Mouse (Mus musculus) G1E (cell line): ENCODE measurements around the gene Kras. TPM values are rescaled to one million over a fixed set of nuclear protein-coding genes. Genes with fewer than 3 reads are reported as not detected.

ENCODE experiments used
- ATAC-seq: 2 replicates; pipeline ENCODE4 v1.8.0; 2016; ENCODE audit warnings: mild to moderate bottlenecking; ENCODE audit not compliant: insufficient number of reproducible peaks, poor library complexity, low FRiP score, severe bottlenecking; ENCODE audit errors: extremely low read depth
- DNase-seq: peaks from one replicate; pipeline ENCODE4 v3.0.0; 2012; ENCODE audit warnings: low spot score
- H3K27me3 ChIP-seq: 2 replicates; pipeline ENCODE4 v1.6.1; 2012; ENCODE audit warnings: mild to moderate bottlenecking, low read length, inconsistent platforms; ENCODE audit not compliant: insufficient read depth
- H3K36me3 ChIP-seq: replicated peaks from 2 replicates; pipeline ENCODE3; 2012; ENCODE audit warnings: mild to moderate bottlenecking, inconsistent platforms
- H3K4me1 ChIP-seq: 2 replicates; pipeline ENCODE4 v1.6.1; 2012; ENCODE audit warnings: low read depth, low read length, inconsistent platforms, mixed read lengths; ENCODE audit not compliant: insufficient read depth
- H3K4me3 ChIP-seq: 2 replicates; pipeline ENCODE4 v1.5.1; 2012; ENCODE audit warnings: low read depth, mild to moderate bottlenecking, inconsistent platforms, low read length, moderate library complexity, mixed read lengths
- H3K9me3 ChIP-seq: replicated peaks from 2 replicates; pipeline ENCODE4 v1.6.1; 2012; ENCODE audit warnings: inconsistent platforms
- CTCF ChIP-seq: IDR thresholded peaks from 2 replicates; pipeline ENCODE4 v1.5.1; 2012; ENCODE audit warnings: low read depth, low read length, inconsistent platforms, mixed read lengths
- GATA1 ChIP-seq: IDR thresholded peaks from 2 replicates; pipeline ENCODE4 v1.6.1; 2012; ENCODE audit warnings: borderline replicate concordance, low read length, inconsistent platforms, mixed read lengths
- GATA2 ChIP-seq: IDR thresholded peaks from 2 replicates; pipeline ENCODE4 v1.6.1; 2012; ENCODE audit warnings: low read depth, low read length, inconsistent platforms, borderline replicate concordance
- POLR2AphosphoS5 ChIP-seq: IDR thresholded peaks from 2 replicates; pipeline ENCODE4 v1.6.1; 2012; ENCODE audit warnings: low read depth, low read length, inconsistent platforms; ENCODE audit not compliant: insufficient replicate concordance
- TAL1 ChIP-seq: conservative IDR thresholded peaks from 2 replicates; pipeline ENCODE4 v1.6.1; 2012; ENCODE audit warnings: low read depth, low read length, inconsistent platforms, mixed read lengths
- polyA plus RNA-seq: library from polyadenylated mRNA; stranded (reverse); fragments of >175 nt; gene quantifications from 2 replicates; pipeline ENCODE4 v1.2.3, GENCODE M21; 2012
- total RNA-seq, 2 experiments: library from RNA; stranded (forward) in 1 of 2; stranded (reverse) in 1 of 2; fragments of 200-1000 nt in 1 of 2; fragments of >200 nt in 1 of 2; fragmentation: Nextera tagmentation in 1 of 2; gene quantifications; 2 replicates each; pipeline ENCODE4 v1.2.3; 2014 to 2017

The Kras gene
- total and polyA plus RNA-seq, 3 experiments = 15.8 to 44.8 (median 27.2) TPM

GRCm38 (mm10) chr6:145237148-145237547 is 12.9 kb downstream of the Kras start:
- Histone ChIP-seq H3K9me3 (no peaks in the 10 kb centered on the region), H3K4me3 (no peak overlapping the region), H3K27me3 (no peaks in the 10 kb centered on the region), H3K36me3 (peaks cover 63% of the 10 kb centered on the region), H3K4me1 (no peaks in the 10 kb centered on the region)
- ATAC-seq (no peak), DNase-seq (no peak)
- TF ChIP-seq POLR2AphosphoS5 (no peak), CTCF (no peak), GATA2 (no peak), GATA1 (no peak), TAL1 (no peak)

GRCm38 (mm10) chr6:145235367-145235766 is 14.7 kb downstream of the Kras start:
- DNase-seq = no peak
- ATAC-seq = no peak
- H3K4me3 ChIP-seq = no peak overlapping the region
- no peaks in the 10 kb centered on the region for H3K4me1 ChIP-seq
- no peak for TF ChIP-seq GATA2
- no peak for TF ChIP-seq TAL1
- TF ChIP-seq GATA1 = no peak
- no peak for TF ChIP-seq CTCF
- TF ChIP-seq POLR2AphosphoS5 = no peak
- H3K27me3 ChIP-seq = no peaks in the 10 kb centered on the region
- H3K36me3 ChIP-seq = peaks cover 61% of the 10 kb centered on the region
- no peaks in the 10 kb centered on the region for H3K9me3 ChIP-seq

- ATAC-seq = no peak
- Histone ChIP-seq H3K27me3 (no peaks in the 10 kb centered on the region), H3K4me1 (no peaks in the 10 kb centered on the region), H3K9me3 (no peaks in the 10 kb centered on the region), H3K36me3 (peaks cover 58% of the 10 kb centered on the region), H3K4me3 (no peak overlapping the region)
- DNase-seq = no peak
- no peak for TF ChIP-seq CTCF
- TF ChIP-seq POLR2AphosphoS5 = no peak
- TF ChIP-seq GATA1 = no peak
- no peak for TF ChIP-seq GATA2
- TF ChIP-seq TAL1 = no peak
These were observed 15.6 kb downstream of the Kras start for GRCm38 (mm10) chr6:145234391-145234790.

GRCm38 (mm10) chr6:145226296-145226695 is 23.7 kb downstream of the Kras start:
- no peaks in the 10 kb centered on the region for H3K4me1 ChIP-seq
- ATAC-seq (no peak), DNase-seq (no peak)
- H3K36me3 ChIP-seq = peaks cover 60% of the 10 kb centered on the region
- no peaks in the 10 kb centered on the region for H3K9me3 ChIP-seq
- H3K27me3 ChIP-seq = no peaks in the 10 kb centered on the region
- TF ChIP-seq GATA2 (no peak), CTCF (no peak)
- H3K4me3 ChIP-seq = no peak overlapping the region

- H3K27me3 ChIP-seq = no peaks in the 10 kb centered on the region
- H3K4me3 ChIP-seq = no peak overlapping the region
- H3K36me3 ChIP-seq = peaks cover 64% of the 10 kb centered on the region
- no peaks in the 10 kb centered on the region for H3K9me3 ChIP-seq
- ATAC-seq = no peak
- TF ChIP-seq CTCF (no peak), TAL1 (no peak), GATA2 (no peak), POLR2AphosphoS5 (no peak), GATA1 (no peak)
- DNase-seq = no peak
- H3K4me1 ChIP-seq = no peaks in the 10 kb centered on the region
These were observed 25.8 kb downstream of the Kras start for GRCm38 (mm10) chr6:145224246-145224645.

GRCm38 (mm10) chr6:145215826-145216225 is 34.2 kb downstream of the Kras start:
- DNase-seq (no peak), ATAC-seq (no peak)
- TF ChIP-seq GATA2 = no peak
- no peak for TF ChIP-seq POLR2AphosphoS5
- no peak for TF ChIP-seq CTCF
- TF ChIP-seq GATA1 = no peak
- no peak for TF ChIP-seq TAL1
- Histone ChIP-seq H3K4me1 (peaks cover 6% of the 10 kb centered on the region), H3K9me3 (no peaks in the 10 kb centered on the region), H3K36me3 (peaks cover 54% of the 10 kb centered on the region), H3K4me3 (no peak overlapping the region), H3K27me3 (no peaks in the 10 kb centered on the region)

- TF ChIP-seq GATA1 (no peak), TAL1 (no peak), CTCF (no peak), GATA2 (no peak), POLR2AphosphoS5 (no peak)
- Histone ChIP-seq H3K27me3 (no peaks in the 10 kb centered on the region), H3K9me3 (no peaks in the 10 kb centered on the region), H3K4me3 (no peak overlapping the region), H3K4me1 (peaks cover 13% of the 10 kb centered on the region), H3K36me3 (peaks cover 43% of the 10 kb centered on the region)
- ATAC-seq = no peak
- DNase-seq = no peak
These were observed 36.1 kb downstream of the Kras start for GRCm38 (mm10) chr6:145213916-145214315.
